Mouse (Mus musculus) small intestine, adult 2 months (tissue): ENCODE measurements around the gene E130308A19Rik. TPM values are rescaled to one million over a fixed set of nuclear protein-coding genes. Genes with fewer than 3 reads are reported as not detected.
"Not testable (repeated sequence)": the region's sequence is repeated elsewhere in the genome, so short reads cannot be mapped to it uniquely, and the experiment has no call there.

Experiments used
- H3K27ac ChIP-seq: fragments of 200-500 bp; 2 replicates; pipeline ENCODE4 v1.5.1; 2012; ENCODE audit warnings: low read depth, low read length, control low read depth, inconsistent platforms; ENCODE audit not compliant: insufficient read depth
- H3K27me3 ChIP-seq: fragments of 200-500 bp; 2 replicates; pipeline ENCODE4 v1.6.1; 2012; ENCODE audit warnings: mild to moderate bottlenecking, moderate library complexity, low read length, inconsistent platforms; ENCODE audit not compliant: control insufficient read depth, insufficient read depth
- H3K36me3 ChIP-seq: fragments of 200-500 bp; 2 replicates; pipeline ENCODE4 v1.6.1; 2012; ENCODE audit warnings: mild to moderate bottlenecking, low read length, control low read depth, inconsistent platforms; ENCODE audit not compliant: control insufficient read depth, insufficient read depth
- H3K4me1 ChIP-seq: fragments of 200-500 bp; 2 replicates; pipeline ENCODE4 v1.6.1; 2012; ENCODE audit warnings: low read length, inconsistent platforms, mixed read lengths; ENCODE audit not compliant: control insufficient read depth, insufficient read depth, insufficient read length
- H3K4me3 ChIP-seq: fragments of 200-500 bp; 2 replicates; pipeline ENCODE4 v1.5.1; 2012; ENCODE audit warnings: low read depth, mild to moderate bottlenecking, control low read depth, inconsistent platforms, low read length, moderate library complexity
- CTCF ChIP-seq: fragments of 200-500 bp; IDR thresholded peaks from 2 replicates; pipeline ENCODE4 v1.5.1; 2012; ENCODE audit warnings: low read depth, mild to moderate bottlenecking, control low read depth, inconsistent platforms, low read length, moderate library complexity, mixed read lengths; ENCODE audit not compliant: insufficient replicate concordance, insufficient read length; ENCODE audit errors: extremely low read depth
- POLR2A ChIP-seq: fragments of 200-500 bp; IDR thresholded peaks from 2 replicates; pipeline ENCODE4 v1.6.1; 2012; ENCODE audit warnings: low read depth, mild to moderate bottlenecking, control low read depth, inconsistent platforms, low read length, moderate library complexity
- WGBS: fragments of 180-500 bp; shearing (Covaris S2); methylation state at CpG from one replicate; pipeline ENCODE4 v1.1.7; 2018; 5-methylcytosine and 5-hydroxymethylcytosine counted together
- polyA plus RNA-seq: library from polyadenylated mRNA; depleted of rRNA; stranded (reverse); fragments of >200 nt; gene quantifications from 2 replicates; pipeline ENCODE4 v1.2.3, GENCODE M21; 2012

Gene E130308A19Rik
- polyA plus RNA-seq, 1 experiment: 4.3 TPM

DNA sequence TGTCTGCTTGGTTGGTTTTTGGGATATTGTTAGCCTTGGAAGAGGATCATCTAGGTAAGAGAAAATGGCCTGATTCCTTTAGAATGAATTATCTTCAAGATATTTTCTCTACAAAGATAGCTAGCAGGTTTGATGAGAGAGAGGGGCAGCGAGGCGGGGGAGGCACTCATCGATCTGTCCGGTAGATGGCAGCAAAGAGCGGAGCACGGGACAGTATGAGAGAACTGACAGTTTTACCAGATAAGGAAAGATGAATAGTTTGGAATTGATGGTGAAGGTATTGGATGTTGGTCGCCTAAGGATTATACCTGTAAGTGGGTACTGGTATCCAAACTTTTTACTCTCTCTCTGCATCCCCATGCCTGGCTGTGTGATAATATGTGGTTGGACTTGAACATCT is 160.7 kb downstream of the E130308A19Rik start:
- H3K4me1 ChIP-seq: no peaks in the 10 kb centered on the region
- no peaks in the 10 kb centered on the region for H3K27me3 ChIP-seq
- H3K4me3 ChIP-seq: no peak overlapping the region
- WGBS: under 1% methylated on average over 7 of the region's 7 CpGs
- peak; percentile 95 for TF ChIP-seq CTCF
- TF ChIP-seq POLR2A: no peak
- no peak overlapping the region for H3K27ac ChIP-seq
- H3K36me3 ChIP-seq: no peaks in the 10 kb centered on the region

DNA sequence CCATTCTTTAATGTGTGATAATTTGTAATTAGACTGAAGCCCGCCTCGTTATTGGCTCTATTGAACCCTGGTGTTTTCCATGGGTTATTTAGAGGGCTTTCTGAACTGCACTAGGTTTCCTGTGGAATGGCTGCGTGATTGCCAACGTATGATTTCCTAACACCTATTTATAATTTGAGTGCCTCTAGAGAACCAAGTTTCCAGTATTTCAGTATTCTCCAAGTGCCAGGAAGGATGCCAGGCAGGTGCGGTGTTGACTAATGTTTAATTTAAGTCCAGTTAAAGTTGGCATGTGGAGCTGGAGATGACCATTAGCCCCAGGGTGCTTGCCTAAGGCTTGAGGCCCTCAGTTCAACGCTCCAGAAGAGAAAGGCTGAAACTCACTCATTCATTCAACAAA is 161.1 kb downstream of the E130308A19Rik start:
- no peaks in the 10 kb centered on the region for H3K36me3 ChIP-seq

DNA sequence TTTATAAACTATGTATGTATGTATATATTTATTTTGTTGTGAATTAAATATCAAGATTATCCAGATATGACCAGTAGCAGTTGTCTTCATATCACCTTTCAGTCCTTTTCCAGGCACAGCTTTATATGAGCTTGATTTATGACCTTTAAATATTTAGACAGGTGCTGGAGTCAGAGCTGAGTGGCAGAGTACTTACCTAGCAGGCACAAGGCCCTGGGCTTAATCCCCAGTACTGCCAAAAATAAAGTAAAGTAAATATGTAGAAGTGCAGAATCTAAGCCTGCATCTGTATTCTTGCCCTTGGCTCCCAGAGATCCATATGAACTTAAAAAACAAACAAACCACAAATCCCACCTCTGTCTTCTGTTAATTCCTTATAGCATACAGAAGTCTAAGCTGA is 163.0 kb downstream of the E130308A19Rik start:
- no peak overlapping the region for H3K27ac ChIP-seq
- H3K4me1 ChIP-seq: no peaks in the 10 kb centered on the region
- TF ChIP-seq CTCF (no peak), POLR2A (no peak)
- H3K4me3 ChIP-seq: no peak overlapping the region
- no peaks in the 10 kb centered on the region for H3K36me3 ChIP-seq
- H3K27me3 ChIP-seq: no peaks in the 10 kb centered on the region

More for the DNA sequence above, 161.1 kb downstream of the E130308A19Rik start:
- no peaks in the 10 kb centered on the region for H3K4me1 ChIP-seq
- H3K4me3 ChIP-seq: no peak overlapping the region
- H3K27me3 ChIP-seq: no peaks in the 10 kb centered on the region
- no peak overlapping the region for H3K27ac ChIP-seq
- WGBS: 62% methylated on average over 6 of the region's 6 CpGs
- no peak for TF ChIP-seq POLR2A
- no peak for TF ChIP-seq CTCF

DNA sequence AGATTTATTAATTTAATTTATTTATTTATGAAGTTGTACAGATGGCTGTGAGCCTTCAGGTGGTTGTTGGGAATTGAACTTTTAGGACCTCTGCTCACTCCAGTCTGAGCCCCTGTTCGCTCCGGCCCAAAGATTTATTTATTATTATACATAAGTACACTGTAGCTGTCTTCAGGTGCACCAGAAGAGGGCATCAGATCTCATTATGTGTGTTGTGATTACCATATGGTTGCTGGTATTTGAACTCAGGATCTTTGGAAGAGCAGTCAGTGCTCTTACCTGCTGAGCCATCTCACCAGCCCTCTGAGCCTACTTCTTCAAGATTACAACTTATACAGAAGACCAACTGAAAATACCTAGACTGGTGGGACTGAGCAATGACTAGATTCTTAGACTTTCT is 167.6 kb downstream of the E130308A19Rik start:
- 77% methylated on average over 2 of the region's 2 CpGs for WGBS
- H3K4me1 ChIP-seq, H3K36me3 ChIP-seq, H3K27me3 ChIP-seq, H3K27ac ChIP-seq, H3K4me3 ChIP-seq: not testable (repeated sequence)

DNA sequence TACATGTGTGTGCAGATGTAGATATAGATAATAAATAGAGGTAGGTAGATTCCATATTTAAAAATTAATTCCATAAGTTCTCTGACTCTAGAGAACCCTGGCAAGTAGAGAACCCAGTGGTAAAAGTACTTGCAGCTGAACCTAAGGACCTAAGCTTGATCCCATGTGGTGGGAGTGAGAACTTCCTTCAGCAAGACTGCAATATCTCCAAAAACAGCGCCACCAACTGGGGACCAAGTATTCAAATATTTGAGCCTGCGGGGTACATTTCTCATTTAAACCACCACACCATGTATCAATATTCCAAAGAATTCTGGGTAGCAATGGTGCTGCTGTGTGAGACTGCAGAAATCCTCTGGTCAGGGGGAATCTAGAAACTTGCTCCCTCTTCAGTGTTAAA is 168.1 kb downstream of the E130308A19Rik start:
- Histone ChIP-seq H3K27ac (no peak overlapping the region), H3K27me3 (no peaks in the 10 kb centered on the region), H3K4me1 (peaks cover 3% of the 10 kb centered on the region; the same call in 1 of the 2 replicates), H3K4me3 (no peak overlapping the region), H3K36me3 (no peaks in the 10 kb centered on the region)
- TF ChIP-seq CTCF (no peak), POLR2A (no peak)
- WGBS: 87% methylated on average over 2 of the region's 2 CpGs

DNA sequence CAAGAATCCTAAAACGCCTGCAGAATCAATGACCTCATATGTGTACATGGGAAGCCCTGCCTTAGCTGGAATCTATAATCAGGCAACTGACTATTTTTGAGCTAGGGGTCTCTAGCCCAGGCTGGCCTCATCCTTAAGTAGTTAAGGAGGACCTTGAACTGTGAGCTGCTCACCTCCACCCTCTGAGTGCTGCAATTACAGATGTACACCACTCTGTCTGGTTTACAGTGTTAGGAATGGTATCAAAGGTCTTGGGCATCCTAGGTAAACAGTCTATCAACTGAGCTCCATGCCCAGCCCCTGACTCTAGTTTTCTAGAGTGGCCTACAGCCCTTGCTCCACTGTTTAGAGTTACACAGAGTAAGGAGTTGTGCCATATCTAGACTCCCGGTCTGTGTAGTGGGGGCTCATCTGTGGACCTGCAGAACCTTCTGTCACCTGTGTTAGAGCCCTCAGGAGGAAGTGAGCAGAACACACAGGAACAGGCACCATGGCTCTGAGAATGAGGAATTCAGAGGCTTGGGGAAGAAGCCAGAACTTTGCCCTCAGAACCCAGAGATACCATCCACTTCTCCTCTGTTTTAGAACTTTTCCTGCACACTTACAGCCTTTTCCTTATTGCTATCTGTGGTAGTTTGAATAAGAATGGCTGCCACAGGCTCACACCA is 169.9 kb downstream of the E130308A19Rik start:
- H3K27me3 ChIP-seq: no peaks in the 10 kb centered on the region
- H3K4me1 ChIP-seq: peaks cover 3% of the 10 kb centered on the region; the same call in 1 of the 2 replicates
- H3K27ac ChIP-seq: no peak overlapping the region
- no peak overlapping the region for H3K4me3 ChIP-seq
- H3K36me3 ChIP-seq: no peaks in the 10 kb centered on the region
- 41% methylated on average over 2 of the region's 2 CpGs for WGBS
- no peak for TF ChIP-seq POLR2A
- TF ChIP-seq CTCF: no peak

DNA sequence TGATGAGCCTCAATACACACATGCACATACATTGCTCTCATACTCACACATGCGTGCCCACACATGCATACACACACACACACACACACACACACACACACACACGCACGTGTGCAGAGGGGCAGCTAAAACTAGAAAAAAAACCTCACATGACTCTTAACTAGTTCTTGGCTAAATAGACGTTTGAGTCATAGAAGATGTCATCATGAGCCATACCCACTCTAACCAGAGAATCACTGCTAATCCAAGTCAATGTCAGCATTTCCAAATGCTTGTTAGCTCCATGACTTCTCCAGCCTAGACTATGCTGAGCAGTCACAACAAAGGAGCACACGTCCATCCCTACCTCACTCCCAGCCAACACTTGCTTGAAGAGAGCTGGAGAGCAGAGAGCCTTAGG is 174.2 kb downstream of the E130308A19Rik start:
- H3K4me3 ChIP-seq: no peak overlapping the region
- H3K36me3 ChIP-seq: no peaks in the 10 kb centered on the region
- H3K27me3 ChIP-seq: no peaks in the 10 kb centered on the region
- WGBS: 84% methylated on average over 5 of the region's 5 CpGs
- H3K4me1 ChIP-seq: peaks cover 3% of the 10 kb centered on the region; the same call in 1 of the 2 replicates
- TF ChIP-seq POLR2A (no peak), CTCF (no peak)
- no peak overlapping the region for H3K27ac ChIP-seq
